Mouse (Mus musculus) liver, embryonic 15.5 days (tissue): ENCODE data around the gene Muc3. TPM values are rescaled to one million over a fixed set of nuclear protein-coding genes. Genes with fewer than 3 reads are reported as not detected.
A peak's percentile ranks its signal among the peaks of the same experiment; 100 is the strongest.
"Not testable (repeated sequence)": the region's sequence is repeated elsewhere in the genome, so short reads cannot be mapped to it uniquely, and the experiment has no call there.

Experiments
- ATAC-seq: fragments of 200-750 bp; cut with Nextera tagmentation; 2 replicates; pipeline ENCODE4 v1.8.0; 2017; ENCODE audit warnings: moderate number of reproducible peaks, mild to moderate bottlenecking, moderate library complexity; ENCODE audit not compliant: insufficient read depth
- H3K27ac ChIP-seq: fragments of 300-500 bp; sonication (generic); replicated peaks from 2 replicates; pipeline ENCODE4 v1.5.1; 2015; ENCODE audit warnings: mild to moderate bottlenecking, inconsistent platforms
- H3K27me3 ChIP-seq: fragments of 300-500 bp; sonication (generic); 2 replicates; pipeline ENCODE4 v1.6.1; 2015; ENCODE audit warnings: mild to moderate bottlenecking, inconsistent platforms
- H3K36me3 ChIP-seq: fragments of 300-500 bp; sonication (generic); replicated peaks from 2 replicates; pipeline ENCODE4 v1.6.1; 2015; ENCODE audit warnings: moderate library complexity, mild to moderate bottlenecking, inconsistent platforms
- H3K4me1 ChIP-seq: fragments of 300-500 bp; sonication (generic); replicated peaks from 2 replicates; pipeline ENCODE4 v1.6.1; 2015; ENCODE audit warnings: inconsistent platforms
- H3K4me2 ChIP-seq: fragments of 300-500 bp; sonication (generic); 2 replicates; pipeline ENCODE4 v1.6.1; 2015; ENCODE audit warnings: moderate library complexity, mild to moderate bottlenecking, inconsistent platforms
- H3K4me3 ChIP-seq: fragments of 300-500 bp; sonication (generic); replicated peaks from 2 replicates; pipeline ENCODE4 v1.5.1; 2015; ENCODE audit warnings: mild to moderate bottlenecking, inconsistent platforms
- H3K9ac ChIP-seq: fragments of 300-500 bp; sonication (generic); 2 replicates; pipeline ENCODE4 v1.6.1; 2015; ENCODE audit warnings: moderate library complexity, mild to moderate bottlenecking, inconsistent platforms
- H3K9me3 ChIP-seq: fragments of 300-500 bp; sonication (generic); replicated peaks from 2 replicates; pipeline ENCODE4 v1.6.1; 2016; ENCODE audit warnings: inconsistent platforms
- WGBS: fragments of 180-500 bp; shearing (Covaris S2); methylation state at CpG from one replicate; pipeline ENCODE4 v1.1.7; 2015; ENCODE audit warnings: mixed read lengths; ENCODE audit not compliant: insufficient replicate concordance; 5-methylcytosine and 5-hydroxymethylcytosine counted together
- polyA plus RNA-seq: library from polyadenylated mRNA; unstranded; fragments of >200 nt; fragmentation: Nextera tagmentation; extraction: Ambion mirVana; gene quantifications from 2 replicates; pipeline ENCODE4 v1.2.1, GENCODE M21; 2015

Muc3 gene
- polyA plus RNA-seq, 1 experiment from 2014 or later: not detected

DNA sequence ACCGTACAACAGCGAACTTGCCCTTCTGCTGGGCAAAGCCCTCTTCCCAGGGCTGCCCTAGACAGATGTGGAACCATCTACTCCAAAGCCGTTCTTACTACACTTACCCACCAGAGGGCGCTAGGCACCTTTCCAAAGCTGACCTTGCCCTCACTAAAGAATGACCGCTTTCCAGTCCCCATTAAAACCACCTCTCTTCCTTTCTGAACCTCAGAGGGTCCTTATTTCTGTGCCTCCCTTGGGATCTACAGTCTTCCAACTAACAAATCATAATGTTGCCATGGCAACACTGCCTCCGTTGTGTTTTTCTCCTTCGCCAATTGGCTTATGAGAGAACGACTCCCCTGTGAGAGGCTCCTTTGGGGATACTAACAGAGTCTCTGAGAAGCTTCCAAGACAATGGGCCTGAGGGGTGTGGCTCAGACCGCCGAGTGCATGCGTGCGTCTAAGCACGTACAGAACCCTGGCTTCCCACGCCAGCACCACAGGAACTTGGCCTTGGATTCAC, 26.4 kb downstream of the Muc3 start:
- Histone ChIP-seq H3K36me3 (no peaks in the 10 kb centered on the region), H3K4me2 (peak overlapping the region; percentile 15; the same call in 1 of the 2 replicates), H3K9ac (no peak overlapping the region), H3K27ac (no peak overlapping the region), H3K4me1 (peaks cover 17% of the 10 kb centered on the region), H3K9me3 (no peaks in the 10 kb centered on the region), H3K27me3 (no peaks in the 10 kb centered on the region), H3K4me3 (no peak overlapping the region)
- peak; percentile 56 for ATAC-seq
- 12% methylated on average over 14 of the region's 14 CpGs for WGBS

DNA sequence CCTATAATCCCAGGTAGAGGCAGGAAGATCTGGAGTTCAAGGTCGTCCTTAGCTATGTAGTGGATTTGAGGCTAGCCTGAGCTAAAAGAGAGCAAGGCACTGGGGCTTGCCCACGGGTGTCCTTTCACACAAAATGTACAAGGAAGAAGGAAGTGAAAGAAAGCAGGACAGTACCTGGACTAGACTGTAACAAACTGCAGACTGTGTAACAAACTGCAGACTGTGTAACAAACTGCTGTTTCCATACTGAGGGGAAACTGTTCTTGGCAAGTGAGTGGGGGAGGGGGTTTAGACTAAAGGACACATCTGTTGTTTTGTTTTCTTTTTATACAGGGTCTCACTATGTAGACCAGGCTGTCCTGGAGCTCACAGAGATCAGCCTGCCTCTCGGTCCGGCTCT, 27.8 kb downstream of the Muc3 start:
- no peak for ATAC-seq
- no peaks in the 10 kb centered on the region for H3K36me3 ChIP-seq
- no peaks in the 10 kb centered on the region for H3K27me3 ChIP-seq
- no peak overlapping the region for H3K4me2 ChIP-seq
- no peaks in the 10 kb centered on the region for H3K9me3 ChIP-seq
- H3K27ac ChIP-seq: no peak overlapping the region
- H3K4me3 ChIP-seq: no peak overlapping the region
- WGBS: 57% methylated on average over 4 of the region's 4 CpGs
- H3K4me1 ChIP-seq: peaks cover 32% of the 10 kb centered on the region
- no peak overlapping the region for H3K9ac ChIP-seq

DNA sequence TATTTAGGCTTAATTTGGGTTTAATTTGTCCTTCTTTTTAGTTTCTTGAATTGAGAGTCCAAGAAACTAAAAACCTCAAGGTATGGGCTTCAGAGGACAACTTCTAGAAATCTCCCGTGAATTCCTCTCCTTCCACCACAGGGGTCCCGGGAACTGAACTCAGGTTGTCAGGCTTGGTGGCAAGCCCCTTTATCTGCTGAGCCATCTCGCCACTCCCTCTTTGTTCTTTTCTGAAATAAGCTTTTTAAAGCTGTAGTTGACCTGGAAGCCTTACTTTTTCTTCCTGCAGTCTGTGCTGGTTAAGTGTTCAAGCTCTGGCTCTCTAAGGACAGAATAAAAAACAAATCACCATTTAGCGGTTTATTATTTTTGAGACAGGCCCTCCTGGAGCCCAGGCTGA, 30.2 kb downstream of the Muc3 start:
- H3K4me3 ChIP-seq: no peak overlapping the region
- peaks cover 47% of the 10 kb centered on the region for H3K4me1 ChIP-seq
- no peak overlapping the region; the same call in 1 of the 2 replicates for H3K27ac ChIP-seq
- H3K27me3 ChIP-seq: no peaks in the 10 kb centered on the region
- no peak overlapping the region for H3K9ac ChIP-seq
- peaks cover 8% of the 10 kb centered on the region for H3K9me3 ChIP-seq
- peaks cover 13% of the 10 kb centered on the region for H3K36me3 ChIP-seq
- no peak for ATAC-seq
- no peak overlapping the region for H3K4me2 ChIP-seq
- 70% methylated on average over 4 of the region's 4 CpGs for WGBS

DNA sequence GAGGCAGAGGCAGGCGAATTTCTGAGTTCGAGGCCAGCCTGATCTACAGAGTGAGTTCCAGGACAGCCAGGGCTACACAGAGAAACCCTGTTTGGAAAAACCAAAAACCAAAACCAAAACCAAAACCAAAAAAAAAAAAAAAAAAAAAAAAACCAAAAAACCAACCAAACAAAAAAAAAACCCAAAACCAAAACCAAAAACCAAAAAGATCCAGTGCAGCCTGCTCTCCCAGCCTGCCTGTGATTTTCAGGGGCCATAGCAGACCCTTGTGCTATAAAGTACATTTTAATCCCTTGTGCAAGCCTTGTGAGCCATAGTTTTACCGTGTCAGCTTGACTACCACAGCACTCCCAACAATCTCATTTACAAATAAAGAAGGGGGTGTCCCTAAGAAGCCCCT, 31.1 kb downstream of the Muc3 start:
- not testable (repeated sequence) for H3K27ac ChIP-seq, H3K4me2 ChIP-seq, H3K27me3 ChIP-seq, ATAC-seq, H3K4me3 ChIP-seq, H3K9ac ChIP-seq
- peaks cover 44% of the 10 kb centered on the region for H3K4me1 ChIP-seq
- WGBS: 77% methylated on average over 3 of the region's 3 CpGs
- peaks cover 22% of the 10 kb centered on the region for H3K36me3 ChIP-seq
- H3K9me3 ChIP-seq: peaks cover 17% of the 10 kb centered on the region

- Histone ChIP-seq H3K27ac (peak overlapping the region; percentile 98), H3K9ac (peak overlapping the region; percentile 84; the same call in 1 of the 2 replicates), H3K36me3 (peaks cover 32% of the 10 kb centered on the region), H3K4me2 (peak overlapping the region; percentile 71), H3K4me1 (peaks cover 36% of the 10 kb centered on the region), H3K27me3 (no peaks in the 10 kb centered on the region), H3K9me3 (peaks cover 26% of the 10 kb centered on the region), H3K4me3 (peak overlapping the region; percentile 71)
- WGBS: 62% methylated on average over 2 of the region's 2 CpGs
- ATAC-seq: no peak
Observed at GRCm38 (mm10) chr5:137116987-137117386, 32.1 kb downstream of the Muc3 start.

DNA sequence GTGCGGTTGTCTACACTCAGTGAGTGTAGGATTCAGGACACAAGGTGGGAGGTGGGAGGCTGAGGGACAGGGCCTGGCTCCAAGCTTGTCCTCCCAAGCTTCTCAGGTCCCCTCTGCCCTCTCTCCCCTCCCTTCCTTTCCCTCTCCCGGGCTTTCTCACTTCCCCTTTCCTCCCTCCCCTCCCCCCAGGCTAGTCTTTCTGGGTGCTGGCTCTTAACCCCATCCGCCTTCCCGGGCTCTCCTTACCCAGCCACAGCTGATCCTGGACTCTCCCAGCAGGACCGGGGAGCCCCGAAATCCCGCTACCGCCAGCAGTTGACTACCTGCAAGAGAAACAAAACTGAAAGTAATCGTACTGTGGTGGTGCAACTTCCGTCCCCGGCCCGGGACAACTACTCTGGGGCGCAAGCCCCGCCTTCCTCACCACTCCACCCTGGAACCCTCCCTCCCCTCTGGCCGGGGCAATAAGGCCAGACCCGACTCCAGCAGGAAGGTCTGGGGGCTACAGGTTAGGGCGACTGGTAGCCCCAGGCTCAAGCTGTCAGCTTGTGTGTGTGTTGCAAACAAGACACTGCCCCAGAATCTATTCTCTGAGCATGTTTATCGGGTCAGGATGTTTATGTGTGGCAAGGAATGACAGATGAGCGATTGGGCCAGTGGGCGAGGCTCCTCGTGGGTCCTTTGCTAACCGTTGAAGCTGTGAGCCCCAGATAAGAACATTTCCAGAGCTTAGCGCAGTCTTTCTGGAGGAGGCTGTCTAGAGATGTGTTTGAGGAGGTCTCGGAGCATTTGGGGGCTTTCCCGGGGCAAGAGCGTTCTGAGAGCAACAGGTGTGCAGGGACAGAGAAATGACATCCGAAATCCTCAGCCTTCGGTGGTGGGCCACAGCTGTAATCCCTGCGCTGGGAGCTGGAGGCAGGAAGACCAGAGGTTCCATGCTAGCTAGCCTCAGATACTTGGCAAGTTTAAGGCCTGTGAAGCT, 33.0 kb downstream of the Muc3 start, which contains the start of gene Trim56:
Gene Trim56, minus strand, starts transcription at position 344 of the 982 bp plus-strand sequence.
- peaks cover 34% of the 10 kb centered on the region for H3K9me3 ChIP-seq
- ATAC-seq: peak; percentile 95
- H3K36me3 ChIP-seq: peaks cover 40% of the 10 kb centered on the region
- H3K27ac ChIP-seq: peak within 1 kb of the TSS; percentile 98
- peak within 1 kb of the TSS; percentile 84 for H3K9ac ChIP-seq
- no peaks in the 10 kb centered on the region for H3K27me3 ChIP-seq
- WGBS: 2% methylated on average over 29 of the region's 29 CpGs
- H3K4me2 ChIP-seq: peak within 1 kb of the TSS; percentile 71
- peak within 1 kb of the TSS; percentile 71 for H3K4me3 ChIP-seq
- H3K4me1 ChIP-seq: peaks cover 36% of the 10 kb centered on the region

DNA sequence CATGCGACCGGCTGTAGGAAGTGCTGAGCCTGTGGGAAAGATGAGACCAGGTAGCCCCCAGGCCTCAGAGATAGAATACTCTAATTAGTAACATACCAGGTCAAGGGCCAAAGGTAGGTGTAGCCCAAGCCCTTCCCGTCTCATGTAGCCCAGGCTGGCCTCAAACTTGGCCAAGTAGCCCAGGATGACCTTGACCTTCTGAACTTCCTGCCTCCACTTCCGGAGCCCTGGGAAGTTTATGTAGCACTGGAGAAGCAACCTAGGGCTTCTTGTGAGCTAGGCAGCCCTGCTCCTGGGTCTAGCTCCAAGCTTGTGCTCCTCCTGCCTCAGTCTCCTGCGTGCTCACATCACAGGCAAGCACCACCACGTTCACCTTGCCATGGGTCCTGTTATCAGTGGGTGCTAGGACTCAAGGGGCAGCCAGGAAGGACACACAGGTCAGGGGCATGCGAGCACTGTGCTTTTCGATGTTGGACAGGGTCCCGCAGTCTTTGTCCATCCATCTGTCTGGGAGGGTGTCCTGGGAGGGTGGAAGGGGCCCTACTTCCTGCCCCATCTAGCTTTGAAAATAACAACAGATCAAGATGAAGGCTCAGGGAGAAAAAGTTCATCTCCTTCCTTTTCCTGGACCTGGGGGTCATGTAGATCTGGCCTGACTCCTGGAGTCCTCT, 34.1 kb downstream of the Muc3 start:
- Histone ChIP-seq H3K4me1 (peaks cover 37% of the 10 kb centered on the region), H3K9ac (peak overlapping the region; percentile 84), H3K27ac (peak overlapping the region; percentile 98), H3K4me2 (peak overlapping the region; percentile 71), H3K9me3 (peaks cover 45% of the 10 kb centered on the region), H3K4me3 (peak overlapping the region; percentile 71), H3K27me3 (no peaks in the 10 kb centered on the region), H3K36me3 (peaks cover 51% of the 10 kb centered on the region)
- 47% methylated on average over 9 of the region's 9 CpGs for WGBS
- no peak for ATAC-seq

DNA sequence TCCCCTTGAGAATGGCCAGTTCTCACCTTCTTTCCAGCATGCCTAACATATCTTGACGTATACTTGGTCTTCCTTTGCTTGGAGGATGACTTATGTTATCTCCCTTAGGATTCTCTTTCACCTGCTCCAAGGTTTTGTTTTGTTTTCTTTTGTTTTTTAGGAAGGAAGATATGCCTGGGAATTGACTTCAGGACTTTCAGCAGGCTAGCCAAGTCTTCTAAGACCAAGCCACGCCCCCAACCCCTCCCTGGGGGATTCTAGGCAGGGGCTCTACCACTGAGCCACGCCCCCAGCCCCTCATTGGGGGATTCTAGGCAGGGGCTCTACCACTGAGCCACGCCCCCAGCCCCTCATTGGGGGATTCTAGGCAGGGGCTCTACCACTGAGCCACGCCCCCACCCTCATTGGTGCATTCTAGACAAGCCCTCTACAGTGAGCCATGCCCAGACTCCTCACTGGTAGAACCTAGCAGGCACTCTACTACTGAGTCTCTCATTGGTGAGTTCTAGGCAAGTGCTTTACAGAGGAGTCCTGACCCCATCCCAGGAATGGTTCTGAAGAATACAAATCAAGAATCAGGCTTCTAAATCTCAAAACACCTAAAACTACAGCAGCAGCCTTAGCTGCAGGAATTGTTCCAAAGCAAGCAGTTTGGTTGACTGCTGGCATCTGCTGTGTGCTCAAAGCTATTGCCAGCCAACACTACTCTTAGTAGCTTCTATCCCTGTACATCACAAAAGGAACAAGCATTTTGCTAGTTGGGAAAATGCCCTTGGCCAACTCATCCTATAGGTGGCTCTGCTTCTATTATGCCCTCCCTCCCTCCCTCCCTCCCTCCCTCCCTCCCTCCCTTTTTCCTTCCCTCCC, 37.3 kb downstream of the Muc3 start:
- no peak overlapping the region for H3K4me3 ChIP-seq
- no peak overlapping the region for H3K4me2 ChIP-seq
- H3K27ac ChIP-seq: no peak overlapping the region
- H3K27me3 ChIP-seq: no peaks in the 10 kb centered on the region
- ATAC-seq: no peak
- H3K9me3 ChIP-seq: peaks cover 48% of the 10 kb centered on the region
- H3K9ac ChIP-seq: no peak overlapping the region
- whole genome bisulfite sequencing: 85% methylated on average over 5 of the region's 5 CpGs
- peaks cover 54% of the 10 kb centered on the region for H3K36me3 ChIP-seq
- peaks cover 35% of the 10 kb centered on the region for H3K4me1 ChIP-seq

- no peaks in the 10 kb centered on the region for H3K27me3 ChIP-seq
- ATAC-seq: no peak
- H3K27ac ChIP-seq: no peak overlapping the region
- H3K4me1 ChIP-seq: peaks cover 38% of the 10 kb centered on the region
- H3K9ac ChIP-seq: no peak overlapping the region
- no peak overlapping the region for H3K4me3 ChIP-seq
- peaks cover 48% of the 10 kb centered on the region for H3K9me3 ChIP-seq
- 93% methylated on average over 12 of the region's 12 CpGs for WGBS
- no peak overlapping the region for H3K4me2 ChIP-seq
- H3K36me3 ChIP-seq: peaks cover 54% of the 10 kb centered on the region
Observed at GRCm38 (mm10) chr5:137110863-137111262, 38.3 kb downstream of the Muc3 start.

DNA sequence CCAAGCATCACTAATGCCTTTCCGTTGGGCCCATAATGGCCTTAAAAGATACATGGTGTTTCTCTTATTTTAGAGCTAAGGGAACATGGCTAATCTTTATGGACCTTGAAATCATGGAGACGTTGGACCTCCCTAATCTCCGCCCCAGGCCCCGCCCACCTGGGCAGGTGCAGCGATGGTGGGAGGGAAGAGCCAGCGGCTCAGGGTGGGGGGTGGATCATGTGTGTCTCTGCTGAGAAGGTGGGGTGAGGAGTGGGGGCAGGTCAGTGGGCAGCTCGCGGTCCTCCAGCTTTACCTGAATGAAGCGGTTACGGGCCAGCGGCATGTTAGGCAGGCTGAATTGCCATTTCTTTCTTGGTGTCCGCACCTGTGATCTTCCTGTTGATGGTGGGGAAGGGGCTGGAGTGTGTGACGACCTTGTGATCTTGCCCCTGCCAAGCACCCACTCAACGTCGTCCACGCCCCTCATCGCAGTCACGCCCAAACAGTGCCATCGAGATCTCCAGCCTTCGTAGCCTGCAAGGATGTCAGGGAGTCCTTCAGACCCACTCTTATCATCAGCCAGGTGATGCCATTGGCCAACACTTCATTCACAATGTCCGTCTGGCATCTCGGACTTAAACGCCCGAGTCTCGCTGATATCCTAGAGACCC, 39.1 kb downstream of the Muc3 start:
- Histone ChIP-seq H3K4me1 (peaks cover 43% of the 10 kb centered on the region), H3K4me2 (no peak overlapping the region), H3K9ac (no peak overlapping the region), H3K27ac (no peak overlapping the region), H3K27me3 (no peaks in the 10 kb centered on the region), H3K36me3 (peaks cover 60% of the 10 kb centered on the region), H3K9me3 (peaks cover 48% of the 10 kb centered on the region), H3K4me3 (no peak overlapping the region)
- no peak for ATAC-seq
- 71% methylated on average over 25 of the region's 25 CpGs for WGBS
